17 mouse cellular contexts compared by ENCODE assay signal in the genomic region with DNA sequence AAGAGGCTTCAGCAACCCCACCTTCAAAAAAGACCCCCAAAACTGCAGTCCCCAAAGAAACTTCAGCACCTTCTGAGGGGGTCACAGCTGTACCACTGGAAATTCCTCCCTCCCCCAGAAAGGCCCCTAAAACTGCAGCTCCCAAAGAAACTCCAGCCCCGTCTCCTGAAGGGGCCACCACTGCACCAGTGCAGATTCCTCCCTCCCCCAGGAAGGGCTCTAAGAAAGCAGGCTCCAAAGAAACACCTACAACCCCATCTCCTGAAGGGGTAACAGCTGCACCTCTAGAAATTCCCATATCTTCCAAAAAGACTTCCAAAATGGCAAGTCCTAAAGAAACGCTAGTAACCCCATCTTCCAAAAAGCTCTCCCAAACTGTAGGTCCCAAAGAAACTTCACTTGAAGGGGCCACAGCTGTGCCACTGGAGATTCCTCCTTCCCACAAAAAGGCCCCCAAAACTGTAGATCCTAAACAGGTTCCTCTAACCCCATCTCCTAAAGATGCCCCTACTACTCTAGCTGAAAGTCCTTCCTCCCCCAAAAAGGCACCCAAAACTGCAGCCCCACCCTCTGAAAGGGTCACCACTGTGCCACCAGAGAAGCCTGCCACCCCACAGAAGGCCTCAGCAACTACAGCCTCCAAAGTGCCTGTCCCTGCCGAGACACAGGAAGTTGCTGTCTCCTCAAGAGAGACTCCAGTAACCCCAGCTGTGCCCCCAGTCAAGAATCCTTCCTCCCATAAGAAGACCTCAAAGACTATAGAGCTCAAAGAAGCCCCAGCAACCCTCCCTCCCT. TPM values are rescaled to one million over a fixed set of nuclear protein-coding genes. Genes with fewer than 3 reads are reported as not detected.
A peak's percentile ranks its signal among the peaks of the same experiment; 100 is the strongest.
DNase-seq lines count a peak whose midpoint lies in the region; ATAC-seq and TF ChIP-seq lines count a peak whose summit lies in the region.
"Had no signal": no experiment of that assay in that cellular context is flagged by ENCODE, and none has a peak within 500 bp of the region (broad histone marks: within the 10 kb centered on the region; RNA-seq: fewer than 3 reads in every experiment).

No protein-coding gene starts in this region.

- DNase-seq in heart, embryonic 10.5 days (ENCODE audit: low spot score), result no peak
- no peak for DNase-seq in heart, postnatal 14 days
- no peak for DNase-seq in limb, embryonic 11.5 days (ENCODE audit: low spot score)
- DNase-seq in limb, embryonic 10.5 days (ENCODE audit: low spot score), result no peak
- no peak for DNase-seq in embryonic facial prominence, embryonic 10.5 days (ENCODE audit: low spot score)
- no peak for DNase-seq in testis, postnatal 10 days (ENCODE audit: low spot score)
- no peak for DNase-seq in right cerebral cortex, adult 2 months (ENCODE audit: low spot score in 2 of 2)
- DNase-seq: B cell, adult 2 months; gastrocnemius, postnatal 14 days; left cerebral cortex, postnatal 4 days; right cerebral cortex, postnatal 4 days had no signal

- peak overlapping the region; percentile 25; the same call in 1 of the 2 replicates for H3K4me3 ChIP-seq in heart, embryonic 10.5 days
- no peak overlapping the region for H3K4me3 ChIP-seq in limb, embryonic 11.5 days (ENCODE audit: low read depth, low read length)
- H3K4me3 ChIP-seq in limb, embryonic 10.5 days, result no peak overlapping the region
- H3K4me3 ChIP-seq in embryonic facial prominence, embryonic 10.5 days, result peak overlapping the region; percentile 0; the same call in 1 of the 2 replicates
- no peak overlapping the region for H3K4me3 ChIP-seq in olfactory bulb, adult 2 months (ENCODE audit: insufficient read depth, low read depth, low read length)
- H3K4me3 ChIP-seq: intestine, embryonic 15.5 days; stomach, embryonic 15.5 days had no signal

- H3K36me3 ChIP-seq in heart, embryonic 10.5 days, result peaks cover 98% of the 10 kb centered on the region
- H3K36me3 ChIP-seq in limb, embryonic 11.5 days (ENCODE audit: control insufficient read depth, insufficient read depth, low read length), result peaks cover 50% of the 10 kb centered on the region; the same call in 1 of the 2 replicates
- peaks cover 99% of the 10 kb centered on the region for H3K36me3 ChIP-seq in limb, embryonic 10.5 days
- H3K36me3 ChIP-seq in embryonic facial prominence, embryonic 10.5 days (replicated peaks), result peaks cover 100% of the 10 kb centered on the region

- peak overlapping the region; percentile 59; the same call in 1 of the 2 replicates for H3K27ac ChIP-seq in heart, embryonic 10.5 days
- H3K27ac ChIP-seq in limb, embryonic 11.5 days (replicated peaks; ENCODE audit: low read depth, low read length), result no peak overlapping the region
- H3K27ac ChIP-seq in limb, embryonic 10.5 days, result no peak overlapping the region
- H3K27ac ChIP-seq in embryonic facial prominence, embryonic 10.5 days (replicated peaks), result no peak overlapping the region
- peak overlapping the region; percentile 21; the same call in 1 of the 2 replicates for H3K27ac ChIP-seq in olfactory bulb, adult 2 months (ENCODE audit: insufficient read depth, low read depth, low read length)
- H3K27ac ChIP-seq: intestine, embryonic 15.5 days; stomach, embryonic 15.5 days had no signal

- H3K27me3 ChIP-seq in heart, embryonic 10.5 days (ENCODE audit: insufficient read depth, poor library complexity, severe bottlenecking), result no peaks in the 10 kb centered on the region
- H3K27me3 ChIP-seq in limb, embryonic 11.5 days (ENCODE audit: control insufficient read depth, insufficient read depth, low read length), result no peaks in the 10 kb centered on the region
- no peaks in the 10 kb centered on the region for H3K27me3 ChIP-seq in limb, embryonic 10.5 days (ENCODE audit: low read depth, poor library complexity, severe bottlenecking)
- H3K27me3 ChIP-seq in embryonic facial prominence, embryonic 10.5 days (replicated peaks; ENCODE audit: low read depth, poor library complexity, severe bottlenecking), result no peaks in the 10 kb centered on the region
- H3K27me3 ChIP-seq: intestine, embryonic 15.5 days; stomach, embryonic 15.5 days had no signal

- no peak for TF ChIP-seq POLR2A in olfactory bulb, adult 2 months (IDR thresholded peaks at IDR 0.05; ENCODE audit: insufficient read depth, low read depth, low read length)

- 0 out of 2 replicates have a peak overlapping the region, but pooled peaks have one; percentile 8 for H3K9ac ChIP-seq in limb, embryonic 11.5 days (ENCODE audit: low read length)
- H3K9ac ChIP-seq: intestine, embryonic 15.5 days; stomach, embryonic 15.5 days had no signal

- 63% methylated on average over 3 of the region's 3 CpGs for WGBS in heart, embryonic 10.5 days
- WGBS in limb, embryonic 11.5 days, result 80% methylated on average over 3 of the region's 3 CpGs
- 83% methylated on average over 3 of the region's 3 CpGs for WGBS in limb, embryonic 10.5 days
- WGBS in embryonic facial prominence, embryonic 10.5 days, result 78% methylated on average over 3 of the region's 3 CpGs
- WGBS in olfactory bulb, adult 2 months, result 56% methylated on average over 3 of the region's 3 CpGs

- intact Hi-C loops in heart, postnatal 14 days (cut with DNase I), result no loop called here

- no peak overlapping the region for H3K4me2 ChIP-seq in limb, embryonic 11.5 days (ENCODE audit: low read depth, severe bottlenecking)
- H3K4me2 ChIP-seq: intestine, embryonic 15.5 days; stomach, embryonic 15.5 days had no signal

- no peak for TF ChIP-seq CTCF in olfactory bulb, adult 2 months (IDR thresholded peaks at IDR 0.05; ENCODE audit: insufficient read depth, low read depth, low read length)

- no peak for ATAC-seq in limb, embryonic 11.5 days (ENCODE audit: insufficient number of reproducible peaks, low FRiP score, low TSS enrichment, low read depth)
- ATAC-seq: intestine, embryonic 15.5 days had no signal

- H3K9me3 ChIP-seq in heart, embryonic 10.5 days, result no peaks in the 10 kb centered on the region
- no peaks in the 10 kb centered on the region for H3K9me3 ChIP-seq in limb, embryonic 11.5 days (ENCODE audit: control insufficient read depth, low read length)
- no peaks in the 10 kb centered on the region for H3K9me3 ChIP-seq in limb, embryonic 10.5 days (replicated peaks)
- no peaks in the 10 kb centered on the region for H3K9me3 ChIP-seq in embryonic facial prominence, embryonic 10.5 days
- H3K9me3 ChIP-seq: intestine, embryonic 15.5 days; stomach, embryonic 15.5 days had no signal

- H3K4me1 ChIP-seq in heart, embryonic 10.5 days, result peaks cover 66% of the 10 kb centered on the region
- H3K4me1 ChIP-seq in limb, embryonic 11.5 days (ENCODE audit: control insufficient read depth, insufficient read depth, low read length), result peaks cover 7% of the 10 kb centered on the region; the same call in 1 of the 2 replicates
- H3K4me1 ChIP-seq in limb, embryonic 10.5 days, result peaks cover 25% of the 10 kb centered on the region
- H3K4me1 ChIP-seq in embryonic facial prominence, embryonic 10.5 days, result peaks cover 36% of the 10 kb centered on the region
- peaks cover 33% of the 10 kb centered on the region for H3K4me1 ChIP-seq in olfactory bulb, adult 2 months (ENCODE audit: control insufficient read depth, insufficient read depth, low read length)

RNA-seq across cellular contexts. Expression of a gene that starts 7.9 kb away (rescaled TPM):
- 639 and 790 TPM in 2 replicates for polyA plus RNA-seq in heart, embryonic 10.5 days (2016; fragmentation: Nextera tagmentation; extraction: Ambion mirVana)
- 100 to 1,000 TPM; 510 TPM for total RNA-seq in heart, postnatal 14 days (2021)
- 1,036 and 1,045 TPM in 2 replicates for polyA plus RNA-seq in limb, embryonic 11.5 days (2014; fragmentation: Nextera tagmentation; extraction: Ambion mirVana)
- polyA plus RNA-seq in limb, embryonic 10.5 days (2016; fragmentation: Nextera tagmentation; extraction: Ambion mirVana), result 898 and 1,037 TPM in 2 replicates
- 907 and 927 TPM in 2 replicates for polyA plus RNA-seq in embryonic facial prominence, embryonic 10.5 days (2016; fragmentation: Nextera tagmentation; extraction: Ambion mirVana)
- polyA plus RNA-seq in olfactory bulb, adult 2 months (2012; ENCODE audit: insufficient read depth, insufficient read length, low replicate concordance, missing spikeins), result not detected in 2 replicates

RNA-seq across cellular contexts. Expression of a gene that starts 15.5 kb away (rescaled TPM):
- 403 and 465 TPM in 2 replicates for polyA plus RNA-seq in heart, embryonic 10.5 days (2016; fragmentation: Nextera tagmentation; extraction: Ambion mirVana)
- 10 to 100 TPM; 71.7 to 80.0 TPM for total RNA-seq in heart, postnatal 14 days (2021)
- polyA plus RNA-seq in limb, embryonic 11.5 days (2014; fragmentation: Nextera tagmentation; extraction: Ambion mirVana), result 631 and 646 TPM in 2 replicates
- 668 and 708 TPM in 2 replicates for polyA plus RNA-seq in limb, embryonic 10.5 days (2016; fragmentation: Nextera tagmentation; extraction: Ambion mirVana)
- 711 and 729 TPM in 2 replicates for polyA plus RNA-seq in embryonic facial prominence, embryonic 10.5 days (2016; fragmentation: Nextera tagmentation; extraction: Ambion mirVana)
- not detected in 2 replicates for polyA plus RNA-seq in olfactory bulb, adult 2 months (2012; ENCODE audit: insufficient read depth, insufficient read length, low replicate concordance, missing spikeins)

RNA-seq across cellular contexts. Expression of a gene that starts 28.3 kb away (rescaled TPM):
- 66.7 and 80.5 TPM in 2 replicates for polyA plus RNA-seq in heart, embryonic 10.5 days (2016; fragmentation: Nextera tagmentation; extraction: Ambion mirVana)
- 1 to 10 TPM; 2.6 to 4.5 TPM for total RNA-seq in heart, postnatal 14 days (2021)
- 111 TPM in 2 replicates for polyA plus RNA-seq in limb, embryonic 11.5 days (2014; fragmentation: Nextera tagmentation; extraction: Ambion mirVana)
- polyA plus RNA-seq in limb, embryonic 10.5 days (2016; fragmentation: Nextera tagmentation; extraction: Ambion mirVana), result 99.0 and 109 TPM in 2 replicates
- polyA plus RNA-seq in embryonic facial prominence, embryonic 10.5 days (2016; fragmentation: Nextera tagmentation; extraction: Ambion mirVana), result 106 and 111 TPM in 2 replicates
- not detected in 2 replicates for polyA plus RNA-seq in olfactory bulb, adult 2 months (2012; ENCODE audit: insufficient read depth, insufficient read length, low replicate concordance, missing spikeins)

RNA-seq across cellular contexts. Expression of a gene that starts 35.8 kb away (rescaled TPM):
- polyA plus RNA-seq in heart, embryonic 10.5 days (2016; fragmentation: Nextera tagmentation; extraction: Ambion mirVana), result not detected in 2 replicates
- total RNA-seq in heart, postnatal 14 days (2021), result not detected
- polyA plus RNA-seq in limb, embryonic 11.5 days (2014; fragmentation: Nextera tagmentation; extraction: Ambion mirVana), result not detected in 2 replicates
- polyA plus RNA-seq in limb, embryonic 10.5 days (2016; fragmentation: Nextera tagmentation; extraction: Ambion mirVana), result not detected in 2 replicates
- not detected in 2 replicates for polyA plus RNA-seq in embryonic facial prominence, embryonic 10.5 days (2016; fragmentation: Nextera tagmentation; extraction: Ambion mirVana)
- polyA plus RNA-seq in olfactory bulb, adult 2 months (2012; ENCODE audit: insufficient read depth, insufficient read length, low replicate concordance, missing spikeins), result not detected in 2 replicates
- total RNA-seq: gastrocnemius, postnatal 14 days; layer of hippocampus, adult 18-20 months; left cerebral cortex, postnatal 4 days; neutrophil, adult 5-6 weeks had no signal
- polyA plus RNA-seq: cortical plate, adult 2 months; stomach, embryonic 15.5 days had no signal

RNA-seq across cellular contexts. Expression of a gene that starts 39.8 kb away (rescaled TPM):
- polyA plus RNA-seq in heart, embryonic 10.5 days (2016; fragmentation: Nextera tagmentation; extraction: Ambion mirVana), result 3,536 and 4,735 TPM in 2 replicates
- total RNA-seq in heart, postnatal 14 days (2021), result 1,000 to 10,000 TPM; 8,344 to 8,412 TPM
- polyA plus RNA-seq in limb, embryonic 11.5 days (2014; fragmentation: Nextera tagmentation; extraction: Ambion mirVana), result 2,292 and 2,394 TPM in 2 replicates
- 2,336 and 2,543 TPM in 2 replicates for polyA plus RNA-seq in limb, embryonic 10.5 days (2016; fragmentation: Nextera tagmentation; extraction: Ambion mirVana)
- polyA plus RNA-seq in embryonic facial prominence, embryonic 10.5 days (2016; fragmentation: Nextera tagmentation; extraction: Ambion mirVana), result 2,197 and 2,277 TPM in 2 replicates
- 323 and 1,263 TPM in 2 replicates for polyA plus RNA-seq in olfactory bulb, adult 2 months (2012; ENCODE audit: insufficient read depth, insufficient read length, low replicate concordance, missing spikeins)

Comparison
In these comparisons a context has a peak if more than half of its experiments do, and no peak if none do; other contexts are left out.
1. H3K27ac ChIP-seq: peak in heart, embryonic 10.5 days (single experiment) and olfactory bulb, adult 2 months (single experiment); none in limb, embryonic 11.5 days (single experiment), limb, embryonic 10.5 days (single experiment) and embryonic facial prominence, embryonic 10.5 days (single experiment).
2. H3K4me3 ChIP-seq: peak in heart, embryonic 10.5 days (single experiment) and embryonic facial prominence, embryonic 10.5 days (single experiment); none in limb, embryonic 11.5 days (single experiment), limb, embryonic 10.5 days (single experiment) and olfactory bulb, adult 2 months (single experiment).